Mouse (Mus musculus) neural tube, embryonic 11.5 days (tissue): ENCODE results near the gene Lrrn2. TPM values are rescaled to one million over a fixed set of nuclear protein-coding genes. Genes with fewer than 3 reads are reported as not detected.
A peak's percentile ranks its signal among the peaks of the same experiment; 100 is the strongest.

Experiments used
- ATAC-seq: fragments of 200-750 bp; cut with Nextera tagmentation; 2 replicates; pipeline ENCODE4 v1.8.0; 2017; ENCODE audit warnings: moderate number of reproducible peaks, mild to moderate bottlenecking, moderate TSS enrichment, moderate library complexity; ENCODE audit not compliant: insufficient read depth, low FRiP score, low TSS enrichment
- DNase-seq: peaks from one replicate; pipeline ENCODE4 v3.0.0-alpha.2; 2015; ENCODE audit warnings: low spot score
- H3K27ac ChIP-seq: fragments of 300-500 bp; sonication (generic); 2 replicates; pipeline ENCODE4 v1.5.1; 2014; ENCODE audit warnings: low read depth, mild to moderate bottlenecking, low read length
- H3K27me3 ChIP-seq: fragments of 300-500 bp; sonication (generic); 2 replicates; pipeline ENCODE4 v1.6.1; 2014; ENCODE audit warnings: mild to moderate bottlenecking, low read length, mixed read lengths; ENCODE audit not compliant: control insufficient read depth, insufficient read depth
- H3K36me3 ChIP-seq: fragments of 300-500 bp; sonication (generic); 2 replicates; pipeline ENCODE4 v1.6.1; 2014; ENCODE audit warnings: mild to moderate bottlenecking, low read length, moderate library complexity, mixed read lengths; ENCODE audit not compliant: control insufficient read depth, insufficient read depth
- H3K4me1 ChIP-seq: fragments of 300-500 bp; sonication (generic); 2 replicates; pipeline ENCODE4 v1.6.1; 2014; ENCODE audit warnings: low read length, mixed read lengths; ENCODE audit not compliant: control insufficient read depth, insufficient read depth
- H3K4me2 ChIP-seq: fragments of 300-500 bp; sonication (generic); 2 replicates; pipeline ENCODE4 v1.6.1; 2014; ENCODE audit warnings: low read depth, mild to moderate bottlenecking, moderate library complexity
- H3K4me3 ChIP-seq: fragments of 300-500 bp; sonication (generic); 2 replicates; pipeline ENCODE4 v1.5.1; 2014; ENCODE audit warnings: low read depth, low read length
- H3K9ac ChIP-seq: fragments of 300-500 bp; sonication (generic); 2 replicates; pipeline ENCODE4 v1.6.1; 2014; ENCODE audit warnings: mild to moderate bottlenecking, low read length
- H3K9me3 ChIP-seq: fragments of 300-500 bp; sonication (generic); 2 replicates; pipeline ENCODE4 v1.6.1; 2016; ENCODE audit warnings: low read length; ENCODE audit not compliant: control insufficient read depth
- WGBS: fragments of 180-500 bp; shearing (Covaris S2); extraction: QIAGEN DNeasy Blood & Tissue Kit; methylation state at CpG from one replicate; pipeline ENCODE4 v1.1.7; 2014; 5-methylcytosine and 5-hydroxymethylcytosine counted together
- polyA plus RNA-seq: library from polyadenylated mRNA; unstranded; fragments of >200 nt; fragmentation: Nextera tagmentation; extraction: Ambion mirVana; gene quantifications from 2 replicates; pipeline ENCODE4 v1.2.1, GENCODE M21; 2014

The Lrrn2 gene
- polyA plus RNA-seq, 1 experiment from 2014 or later, result 8.1 TPM

GRCm38 (mm10) chr1:132879801-132880160 lies 292 bp upstream of the Lrrn2 start:
- ATAC-seq, result 0 out of 2 replicates have a peak, but pooled peaks have one; percentile 35
- DNase-seq, result peak; percentile 25
- 10% methylated on average over 8 of the region's 8 CpGs for WGBS
- no peaks in the 10 kb centered on the region for H3K9me3 ChIP-seq
- peaks cover 2% of the 10 kb centered on the region; the same call in 1 of the 2 replicates for H3K4me1 ChIP-seq
- H3K9ac ChIP-seq, result 0 out of 2 replicates have a peak overlapping the region, but pooled peaks have one; percentile 77
- H3K4me2 ChIP-seq, result peak overlapping the region; percentile 99
- H3K27me3 ChIP-seq, result peaks cover 18% of the 10 kb centered on the region
- peak overlapping the region; percentile 59 for H3K4me3 ChIP-seq
- H3K27ac ChIP-seq, result no peak overlapping the region
- no peaks in the 10 kb centered on the region for H3K36me3 ChIP-seq

GRCm38 (mm10) chr1:132881041-132881761 lies 1.1 kb downstream of the Lrrn2 start:
- ATAC-seq (peak; percentile 56), DNase-seq (peak; percentile 61)
- Histone ChIP-seq H3K27ac (peak overlapping the region; percentile 60), H3K9me3 (no peaks in the 10 kb centered on the region), H3K4me3 (peak overlapping the region; percentile 59), H3K27me3 (peaks cover 18% of the 10 kb centered on the region), H3K36me3 (no peaks in the 10 kb centered on the region), H3K4me1 (peaks cover 6% of the 10 kb centered on the region), H3K9ac (peak overlapping the region; percentile 77), H3K4me2 (peak overlapping the region; percentile 99)
- WGBS, result under 1% methylated on average over 28 of the region's 28 CpGs

GRCm38 (mm10) chr1:132881836-132882235 lies 1.8 kb downstream of the Lrrn2 start:
- Histone ChIP-seq H3K4me2 (peak overlapping the region; percentile 99), H3K27ac (no peak overlapping the region), H3K4me1 (peaks cover 7% of the 10 kb centered on the region), H3K9ac (no peak overlapping the region), H3K4me3 (peak overlapping the region; percentile 59), H3K27me3 (peaks cover 18% of the 10 kb centered on the region), H3K9me3 (no peaks in the 10 kb centered on the region), H3K36me3 (no peaks in the 10 kb centered on the region)
- ATAC-seq, result no peak
- WGBS, result 45% methylated on average over 9 of the region's 9 CpGs
- no peak for DNase-seq

- no peak overlapping the region for H3K4me2 ChIP-seq
- ATAC-seq, result no peak
- peaks cover 7% of the 10 kb centered on the region for H3K4me1 ChIP-seq
- H3K27me3 ChIP-seq, result 0 out of 2 replicates have a peak, but pooled peaks cover 3% of the 10 kb centered on the region
- H3K9ac ChIP-seq, result no peak overlapping the region
- H3K4me3 ChIP-seq, result no peak overlapping the region
- no peaks in the 10 kb centered on the region for H3K9me3 ChIP-seq
- WGBS, result 33% methylated on average over 4 of the region's 4 CpGs
- DNase-seq, result peak; percentile 5
- no peaks in the 10 kb centered on the region for H3K36me3 ChIP-seq
- no peak overlapping the region for H3K27ac ChIP-seq
Measured at GRCm38 (mm10) chr1:132885701-132886100, 5.6 kb downstream of the Lrrn2 start.

GRCm38 (mm10) chr1:132886626-132887025 lies 6.6 kb downstream of the Lrrn2 start:
- H3K9ac ChIP-seq, result no peak overlapping the region
- H3K36me3 ChIP-seq, result no peaks in the 10 kb centered on the region
- no peak overlapping the region for H3K4me3 ChIP-seq
- no peak for ATAC-seq
- no peak overlapping the region for H3K4me2 ChIP-seq
- 57% methylated on average over 4 of the region's 4 CpGs for WGBS
- no peak overlapping the region for H3K27ac ChIP-seq
- 0 out of 2 replicates have a peak, but pooled peaks cover 3% of the 10 kb centered on the region for H3K27me3 ChIP-seq
- DNase-seq, result peak; percentile 7
- H3K9me3 ChIP-seq, result no peaks in the 10 kb centered on the region
- H3K4me1 ChIP-seq, result peaks cover 7% of the 10 kb centered on the region

- Histone ChIP-seq H3K4me2 (no peak overlapping the region), H3K4me3 (no peak overlapping the region), H3K36me3 (no peaks in the 10 kb centered on the region), H3K4me1 (peaks cover 5% of the 10 kb centered on the region; the same call in 1 of the 2 replicates), H3K27ac (no peak overlapping the region), H3K27me3 (no peaks in the 10 kb centered on the region), H3K9ac (no peak overlapping the region), H3K9me3 (no peaks in the 10 kb centered on the region)
- WGBS, result 80% methylated on average over 4 of the region's 4 CpGs
- ATAC-seq (no peak), DNase-seq (no peak)
Measured at GRCm38 (mm10) chr1:132888811-132889210, 8.7 kb downstream of the Lrrn2 start.

- no peaks in the 10 kb centered on the region for H3K9me3 ChIP-seq
- H3K9ac ChIP-seq, result no peak overlapping the region
- no peaks in the 10 kb centered on the region for H3K27me3 ChIP-seq
- H3K4me1 ChIP-seq, result peaks cover 5% of the 10 kb centered on the region; the same call in 1 of the 2 replicates
- ATAC-seq (no peak), DNase-seq (peak; percentile 10)
- WGBS, result 68% methylated on average over 11 of the region's 11 CpGs
- no peak overlapping the region for H3K4me2 ChIP-seq
- H3K36me3 ChIP-seq, result no peaks in the 10 kb centered on the region
- H3K27ac ChIP-seq, result no peak overlapping the region
- H3K4me3 ChIP-seq, result no peak overlapping the region
Measured at GRCm38 (mm10) chr1:132890161-132890794, 10.2 kb downstream of the Lrrn2 start.

- Histone ChIP-seq H3K27ac (no peak overlapping the region), H3K9ac (no peak overlapping the region), H3K4me3 (no peak overlapping the region), H3K4me1 (no peaks in the 10 kb centered on the region), H3K27me3 (no peaks in the 10 kb centered on the region), H3K9me3 (no peaks in the 10 kb centered on the region), H3K4me2 (no peak overlapping the region), H3K36me3 (no peaks in the 10 kb centered on the region)
- DNase-seq (peak; percentile 7), ATAC-seq (no peak)
- 90% methylated on average over 2 of the region's 2 CpGs for WGBS
Measured at GRCm38 (mm10) chr1:132892065-132892464, 12.0 kb downstream of the Lrrn2 start.
